Comparison of ENCODE assay signal across 8 mouse cellular contexts in the genomic region with DNA sequence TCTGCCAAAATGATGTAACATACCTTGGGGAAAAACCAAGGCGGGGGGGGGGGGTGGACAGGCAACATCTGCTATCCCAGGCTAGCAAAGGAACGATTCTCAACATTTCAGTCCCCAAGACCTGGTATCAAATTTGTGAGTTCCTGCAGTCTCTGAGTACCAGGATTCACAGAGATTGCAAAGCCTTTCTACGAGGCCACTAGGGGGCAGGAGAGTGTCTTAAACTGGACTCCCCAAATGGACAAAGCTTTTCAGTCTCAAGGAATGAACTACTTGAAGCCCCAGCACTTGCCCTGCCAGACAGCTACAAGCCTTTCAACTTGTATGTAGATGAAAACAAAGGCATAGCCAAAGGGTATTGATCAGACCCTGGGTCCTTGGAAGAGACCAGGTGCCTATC. TPM values are rescaled to one million over a fixed set of nuclear protein-coding genes. Genes with fewer than 3 reads are reported as not detected.
DNase-seq lines count a peak whose midpoint lies in the region; ATAC-seq and TF ChIP-seq lines count a peak whose summit lies in the region.

No protein-coding gene starts in this region.

- no peak overlapping the region for H3K27ac ChIP-seq in midbrain, embryonic 10.5 days (replicated peaks)
- H3K27ac ChIP-seq in midbrain, embryonic 16.5 days (ENCODE audit: low read length): no peak overlapping the region
- no peak overlapping the region for H3K27ac ChIP-seq in kidney, postnatal 0 days
- H3K27ac ChIP-seq in liver, embryonic 13.5 days: no peak overlapping the region

- no peak for ATAC-seq in midbrain, embryonic 16.5 days
- ATAC-seq in kidney, postnatal 0 days (replicated peaks; ENCODE audit: low FRiP score, low read depth): no peak
- no peak for ATAC-seq in liver, embryonic 13.5 days (ENCODE audit: low read depth)

- peaks cover 4% of the 10 kb centered on the region for H3K36me3 ChIP-seq in midbrain, embryonic 10.5 days
- no peaks in the 10 kb centered on the region; the same call in 1 of the 2 replicates for H3K36me3 ChIP-seq in midbrain, embryonic 16.5 days (ENCODE audit: control insufficient read depth, insufficient read depth, low read length)
- H3K36me3 ChIP-seq in kidney, postnatal 0 days (ENCODE audit: insufficient read depth, low read length): no peaks in the 10 kb centered on the region
- H3K36me3 ChIP-seq in liver, embryonic 13.5 days: peaks cover 6% of the 10 kb centered on the region; the same call in 1 of the 2 replicates

- DNase-seq in midbrain, embryonic 10.5 days (ENCODE audit: low spot score): peak; percentile 68
- peak; percentile 28 for DNase-seq in adrenal gland, adult 8-10 months
- DNase-seq in embryo, embryonic 9.5 days (ENCODE audit: extremely low spot score): peak; percentile 63
- DNase-seq in kidney, postnatal 0 days (ENCODE audit: low spot score): peak; percentile 89
- peak; percentile 52 for DNase-seq in liver, embryonic 13.5 days
- DNase-seq in retina, postnatal 7 days (ENCODE audit: low read depth, low spot score): peak; percentile 62
- DNase-seq in urinary bladder, postnatal 25 days (ENCODE audit: low spot score): peak; percentile 72

- 8% methylated on average over 3 of the region's 3 CpGs for WGBS in midbrain, embryonic 10.5 days
- 2% methylated on average over 3 of the region's 3 CpGs for WGBS in midbrain, embryonic 16.5 days
- 5% methylated on average over 3 of the region's 3 CpGs for WGBS in kidney, postnatal 0 days
- 0% methylated on average over 3 of the region's 3 CpGs for WGBS in liver, embryonic 13.5 days (ENCODE audit: insufficient replicate concordance)

- H3K9ac ChIP-seq in midbrain, embryonic 16.5 days (ENCODE audit: low read depth, low read length): no peak overlapping the region
- H3K9ac ChIP-seq in kidney, postnatal 0 days (ENCODE audit: low read depth, low read length): no peak overlapping the region
- H3K9ac ChIP-seq in liver, embryonic 13.5 days: no peak overlapping the region

- peak; percentile 84 for TF ChIP-seq CTCF in kidney, postnatal 0 days (IDR thresholded peaks at IDR 0.05; ENCODE audit: low read depth)

- H3K4me2 ChIP-seq in midbrain, embryonic 16.5 days (ENCODE audit: low read length): no peak overlapping the region
- no peak overlapping the region for H3K4me2 ChIP-seq in kidney, postnatal 0 days (ENCODE audit: low read length)
- H3K4me2 ChIP-seq in liver, embryonic 13.5 days: no peak overlapping the region

- peaks cover 16% of the 10 kb centered on the region for H3K4me1 ChIP-seq in midbrain, embryonic 10.5 days
- peaks cover 25% of the 10 kb centered on the region for H3K4me1 ChIP-seq in midbrain, embryonic 16.5 days (ENCODE audit: control insufficient read depth, insufficient read depth, low read length)
- H3K4me1 ChIP-seq in kidney, postnatal 0 days (replicated peaks; ENCODE audit: insufficient read depth, low read length): peaks cover 8% of the 10 kb centered on the region
- H3K4me1 ChIP-seq in liver, embryonic 13.5 days (replicated peaks): peaks cover 17% of the 10 kb centered on the region

- no peaks in the 10 kb centered on the region for H3K9me3 ChIP-seq in midbrain, embryonic 10.5 days (replicated peaks)
- H3K9me3 ChIP-seq in midbrain, embryonic 16.5 days (replicated peaks; ENCODE audit: control insufficient read depth, low read length, poor library complexity, severe bottlenecking): no peaks in the 10 kb centered on the region
- no peaks in the 10 kb centered on the region for H3K9me3 ChIP-seq in kidney, postnatal 0 days (replicated peaks; ENCODE audit: low read length)
- H3K9me3 ChIP-seq in liver, embryonic 13.5 days (replicated peaks): no peaks in the 10 kb centered on the region

- H3K27me3 ChIP-seq in midbrain, embryonic 10.5 days (ENCODE audit: low read depth, poor library complexity, severe bottlenecking): no peaks in the 10 kb centered on the region
- H3K27me3 ChIP-seq in midbrain, embryonic 16.5 days (ENCODE audit: control insufficient read depth, insufficient read depth, low read depth, low read length): no peaks in the 10 kb centered on the region
- H3K27me3 ChIP-seq in kidney, postnatal 0 days (ENCODE audit: insufficient read depth, low read length): no peaks in the 10 kb centered on the region
- no peaks in the 10 kb centered on the region for H3K27me3 ChIP-seq in liver, embryonic 13.5 days

- H3K4me3 ChIP-seq in midbrain, embryonic 10.5 days: no peak overlapping the region
- no peak overlapping the region for H3K4me3 ChIP-seq in midbrain, embryonic 16.5 days (ENCODE audit: low read depth, low read length)
- H3K4me3 ChIP-seq in kidney, postnatal 0 days (replicated peaks; ENCODE audit: low read depth, low read length): no peak overlapping the region
- no peak overlapping the region for H3K4me3 ChIP-seq in liver, embryonic 13.5 days (replicated peaks)

RNA-seq across cellular contexts. Expression of gene Rdh11, which starts 1.3 kb away (rescaled TPM):
- polyA plus RNA-seq in midbrain, embryonic 10.5 days (2016; fragmentation: Nextera tagmentation; extraction: Ambion mirVana): 23.1 and 27.1 TPM in 2 replicates
- 38.4 and 44.9 TPM in 2 replicates for polyA plus RNA-seq in midbrain, embryonic 16.5 days (2015; fragmentation: Nextera tagmentation; extraction: Ambion mirVana)
- total RNA-seq in adrenal gland, adult 8-10 months (2022): 10 to 100 TPM; 18.1 to 25.0 (median 21.0) TPM
- polyA plus RNA-seq in kidney, postnatal 0 days (2015; fragmentation: Nextera tagmentation; extraction: Ambion mirVana): 21.4 and 22.7 TPM in 2 replicates
- polyA plus RNA-seq in liver, embryonic 13.5 days (2015; fragmentation: Nextera tagmentation; extraction: Ambion mirVana): 16.6 and 20.8 TPM in 2 replicates

RNA-seq across cellular contexts. Expression of gene Rdh12, which starts 15.3 kb away (rescaled TPM):
- polyA plus RNA-seq in midbrain, embryonic 10.5 days (2016; fragmentation: Nextera tagmentation; extraction: Ambion mirVana): 1.7 and 2.1 TPM in 2 replicates
- 1.1 and 1.2 TPM in 2 replicates for polyA plus RNA-seq in midbrain, embryonic 16.5 days (2015; fragmentation: Nextera tagmentation; extraction: Ambion mirVana)
- total RNA-seq in adrenal gland, adult 8-10 months (2022): 1 to 10 TPM in 1 of 4 experiments, under 1 TPM in 3; 0.52 to 1.4 (median 0.65) TPM
- polyA plus RNA-seq in kidney, postnatal 0 days (2015; fragmentation: Nextera tagmentation; extraction: Ambion mirVana): 7.4 and 7.7 TPM in 2 replicates
- polyA plus RNA-seq in liver, embryonic 13.5 days (2015; fragmentation: Nextera tagmentation; extraction: Ambion mirVana): 0.28 and 0.49 TPM in 2 replicates

RNA-seq across cellular contexts. Expression of gene Vti1b, which starts 21.0 kb away (rescaled TPM):
- 100 and 103 TPM in 2 replicates for polyA plus RNA-seq in midbrain, embryonic 10.5 days (2016; fragmentation: Nextera tagmentation; extraction: Ambion mirVana)
- 228 and 245 TPM in 2 replicates for polyA plus RNA-seq in midbrain, embryonic 16.5 days (2015; fragmentation: Nextera tagmentation; extraction: Ambion mirVana)
- 100 to 1,000 TPM; 120 to 135 (median 127) TPM for total RNA-seq in adrenal gland, adult 8-10 months (2022)
- 105 and 108 TPM in 2 replicates for polyA plus RNA-seq in kidney, postnatal 0 days (2015; fragmentation: Nextera tagmentation; extraction: Ambion mirVana)
- polyA plus RNA-seq in liver, embryonic 13.5 days (2015; fragmentation: Nextera tagmentation; extraction: Ambion mirVana): 49.6 and 52.5 TPM in 2 replicates

Comparison
In these comparisons a context has a peak if more than half of its experiments do, and no peak if none do; other contexts are left out.
1. DNase-seq: peak in every context shown above with its lines; median percentile 89 in kidney, postnatal 0 days; 72 in urinary bladder, postnatal 25 days; 68 in midbrain, embryonic 10.5 days; 63 in embryo, embryonic 9.5 days; 62 in retina, postnatal 7 days; 52 in liver, embryonic 13.5 days; 28 in adrenal gland, adult 8-10 months.